Mouse (Mus musculus) neural tube, embryonic 13.5 days (tissue): ENCODE measurements around the gene Aurkb. TPM values are rescaled to one million over a fixed set of nuclear protein-coding genes. Genes with fewer than 3 reads are reported as not detected.
"Not testable (repeated sequence)": the region's sequence is repeated elsewhere in the genome, so short reads cannot be mapped to it uniquely, and the experiment has no call there.

ENCODE experiments used
- ATAC-seq: fragments of 200-750 bp; cut with Nextera tagmentation; 2 replicates; pipeline ENCODE4 v1.8.0; 2017; ENCODE audit warnings: low read depth, mild to moderate bottlenecking, moderate TSS enrichment, moderate library complexity
- H3K27ac ChIP-seq: fragments of 300-500 bp; sonication (generic); replicated peaks from 2 replicates; pipeline ENCODE4 v1.5.1; 2015; ENCODE audit warnings: moderate library complexity, mild to moderate bottlenecking, inconsistent platforms
- H3K27me3 ChIP-seq: fragments of 300-500 bp; sonication (generic); 2 replicates; pipeline ENCODE4 v1.6.1; 2015; ENCODE audit warnings: mild to moderate bottlenecking, inconsistent platforms
- H3K36me3 ChIP-seq: fragments of 300-500 bp; sonication (generic); 2 replicates; pipeline ENCODE4 v1.6.1; 2015; ENCODE audit warnings: mild to moderate bottlenecking, inconsistent platforms
- H3K4me1 ChIP-seq: fragments of 300-500 bp; sonication (generic); replicated peaks from 2 replicates; pipeline ENCODE4 v1.6.1; 2015; ENCODE audit warnings: inconsistent platforms
- H3K4me2 ChIP-seq: fragments of 300-500 bp; sonication (generic); 2 replicates; pipeline ENCODE4 v1.6.1; 2015; ENCODE audit warnings: inconsistent platforms, mild to moderate bottlenecking, moderate library complexity
- H3K4me3 ChIP-seq: fragments of 300-500 bp; sonication (generic); 2 replicates; pipeline ENCODE4 v1.5.1; 2015; ENCODE audit warnings: mild to moderate bottlenecking, inconsistent platforms
- H3K9ac ChIP-seq: fragments of 300-500 bp; sonication (generic); 2 replicates; pipeline ENCODE4 v1.6.1; 2015; ENCODE audit warnings: moderate library complexity, mild to moderate bottlenecking, inconsistent platforms
- H3K9me3 ChIP-seq: fragments of 300-500 bp; sonication (generic); 2 replicates; pipeline ENCODE4 v1.6.1; 2016; ENCODE audit warnings: inconsistent platforms
- WGBS: fragments of 180-500 bp; shearing (Covaris S2); methylation state at CpG from one replicate; pipeline ENCODE4 v1.1.7; 2015; 5-methylcytosine and 5-hydroxymethylcytosine counted together
- polyA plus RNA-seq: library from polyadenylated mRNA; unstranded; fragments of >200 nt; fragmentation: Nextera tagmentation; extraction: Ambion mirVana; gene quantifications from 2 replicates; pipeline ENCODE4 v1.2.1, GENCODE M21; 2015

Gene Aurkb
- polyA plus RNA-seq, 1 experiment from 2014 or later = 22.7 TPM

DNA sequence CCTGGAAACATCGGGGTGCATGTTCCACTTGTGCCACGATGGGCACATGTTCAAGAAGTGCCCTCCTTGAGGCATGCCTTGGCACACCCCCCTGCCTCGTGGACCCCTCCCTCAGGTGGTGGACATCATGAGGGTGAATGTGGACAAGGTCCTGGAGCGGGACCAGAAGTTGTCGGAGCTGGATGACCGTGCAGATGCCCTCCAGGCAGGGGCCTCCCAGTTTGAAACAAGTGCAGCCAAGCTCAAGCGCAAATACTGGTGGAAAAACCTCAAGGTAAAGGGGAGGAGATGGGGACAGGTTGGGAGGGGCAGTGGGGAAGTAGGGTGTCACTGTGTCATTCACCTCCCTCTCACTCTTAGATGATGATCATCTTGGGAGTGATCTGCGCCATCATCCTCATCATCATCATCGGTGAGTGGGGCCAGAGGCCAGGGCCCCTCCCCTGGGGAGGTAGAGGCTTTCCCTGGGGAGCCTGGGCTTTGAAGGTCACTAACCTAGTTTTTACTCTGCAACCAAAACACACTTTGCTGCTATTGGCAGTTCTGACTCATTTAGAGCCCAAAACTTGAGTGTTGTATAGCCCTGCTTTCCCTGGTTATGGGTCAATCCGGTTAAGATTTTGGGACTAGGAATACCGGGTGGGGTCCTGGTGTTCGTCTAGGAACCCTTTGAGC, 44.3 kb downstream of the Aurkb start:
- Histone ChIP-seq H3K4me3 (peak overlapping the region; percentile 98), H3K36me3 (peaks cover 31% of the 10 kb centered on the region), H3K27ac (peak overlapping the region; percentile 97; the same call in 1 of the 2 replicates), H3K9me3 (no peaks in the 10 kb centered on the region), H3K4me1 (peaks cover 52% of the 10 kb centered on the region), H3K27me3 (no peaks in the 10 kb centered on the region), H3K4me2 (peak overlapping the region; percentile 98), H3K9ac (peak overlapping the region; percentile 100)
- 89% methylated on average over 12 of the region's 12 CpGs for WGBS
- no peak for ATAC-seq

DNA sequence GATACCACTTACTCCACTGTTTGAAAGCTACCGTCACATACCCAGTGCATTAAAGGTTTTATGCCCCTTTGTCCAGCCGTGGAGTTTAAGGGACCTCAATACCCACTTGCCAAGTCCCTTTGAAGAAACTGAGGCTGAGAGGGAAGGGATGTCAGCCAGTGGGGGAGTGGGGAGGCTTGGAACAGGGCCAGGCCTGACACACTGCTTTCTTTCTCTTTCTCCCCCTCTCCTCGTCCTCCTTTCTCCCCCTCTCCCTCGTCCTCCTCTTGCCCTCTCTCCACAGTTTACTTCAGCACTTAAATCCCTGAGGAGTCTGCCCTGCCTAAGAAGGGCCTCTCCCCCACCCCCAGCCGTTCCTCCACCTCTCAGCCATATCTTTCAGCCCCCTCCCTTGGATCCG, 44.9 kb downstream of the Aurkb start:
- H3K4me1 ChIP-seq = peaks cover 56% of the 10 kb centered on the region
- H3K27ac ChIP-seq = 0 out of 2 replicates have a peak overlapping the region, but pooled peaks have one; percentile 18
- no peaks in the 10 kb centered on the region for H3K9me3 ChIP-seq
- H3K4me2 ChIP-seq = peak overlapping the region; percentile 98
- WGBS = 57% methylated on average over 6 of the region's 6 CpGs
- ATAC-seq = no peak
- peaks cover 31% of the 10 kb centered on the region for H3K36me3 ChIP-seq
- H3K27me3 ChIP-seq = no peaks in the 10 kb centered on the region
- H3K9ac ChIP-seq = peak overlapping the region; percentile 100
- H3K4me3 ChIP-seq = peak overlapping the region; percentile 98; the same call in 1 of the 2 replicates

- H3K4me1 ChIP-seq = peaks cover 70% of the 10 kb centered on the region
- WGBS = 66% methylated on average over 7 of the region's 7 CpGs
- no peak overlapping the region for H3K27ac ChIP-seq
- ATAC-seq = no peak
- peak overlapping the region; percentile 41; the same call in 1 of the 2 replicates for H3K9ac ChIP-seq
- H3K4me3 ChIP-seq = no peak overlapping the region
- no peaks in the 10 kb centered on the region; the same call in 1 of the 2 replicates for H3K27me3 ChIP-seq
- no peak overlapping the region for H3K4me2 ChIP-seq
- H3K9me3 ChIP-seq = no peaks in the 10 kb centered on the region
- peaks cover 31% of the 10 kb centered on the region for H3K36me3 ChIP-seq
Measured at GRCm38 (mm10) chr11:69091566-69092385, 46.3 kb downstream of the Aurkb start.

- 6% methylated on average over 3 of the region's 3 CpGs for WGBS
- Histone ChIP-seq H3K9ac (no peak overlapping the region), H3K4me1 (peaks cover 71% of the 10 kb centered on the region), H3K27me3 (no peaks in the 10 kb centered on the region; the same call in 1 of the 2 replicates), H3K4me3 (no peak overlapping the region), H3K27ac (no peak overlapping the region), H3K4me2 (no peak overlapping the region), H3K36me3 (peaks cover 31% of the 10 kb centered on the region), H3K9me3 (no peaks in the 10 kb centered on the region)
- ATAC-seq = no peak
Measured at GRCm38 (mm10) chr11:69092386-69092751, 46.9 kb downstream of the Aurkb start.

DNA sequence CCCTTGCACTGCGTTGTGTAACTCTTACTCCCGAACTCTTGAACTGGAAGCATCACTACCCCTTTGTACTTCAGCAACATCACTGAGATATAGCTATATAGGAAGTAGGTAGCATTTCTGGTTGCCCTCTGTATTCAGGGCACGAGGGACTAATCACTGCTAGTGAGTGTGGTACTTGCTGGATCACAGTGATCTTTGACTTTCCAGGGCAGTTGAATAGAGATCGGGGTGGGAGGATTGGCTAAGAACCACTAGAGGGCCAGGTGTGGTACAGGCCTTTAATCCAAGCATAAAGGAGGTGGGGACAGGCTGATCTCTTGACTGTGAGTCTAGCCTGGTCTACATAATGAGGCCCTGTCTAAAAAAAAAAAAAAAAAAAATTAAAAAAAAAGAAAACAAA, 47.4 kb downstream of the Aurkb start:
- no peaks in the 10 kb centered on the region for H3K9me3 ChIP-seq
- no peak for ATAC-seq
- peaks cover 71% of the 10 kb centered on the region for H3K4me1 ChIP-seq
- no peaks in the 10 kb centered on the region; the same call in 1 of the 2 replicates for H3K27me3 ChIP-seq
- no peak overlapping the region for H3K4me3 ChIP-seq
- H3K36me3 ChIP-seq = peaks cover 31% of the 10 kb centered on the region
- no peak overlapping the region for H3K4me2 ChIP-seq
- H3K27ac ChIP-seq = no peak overlapping the region
- no peak overlapping the region for H3K9ac ChIP-seq
- 90% methylated on average over 4 of the region's 4 CpGs for WGBS

DNA sequence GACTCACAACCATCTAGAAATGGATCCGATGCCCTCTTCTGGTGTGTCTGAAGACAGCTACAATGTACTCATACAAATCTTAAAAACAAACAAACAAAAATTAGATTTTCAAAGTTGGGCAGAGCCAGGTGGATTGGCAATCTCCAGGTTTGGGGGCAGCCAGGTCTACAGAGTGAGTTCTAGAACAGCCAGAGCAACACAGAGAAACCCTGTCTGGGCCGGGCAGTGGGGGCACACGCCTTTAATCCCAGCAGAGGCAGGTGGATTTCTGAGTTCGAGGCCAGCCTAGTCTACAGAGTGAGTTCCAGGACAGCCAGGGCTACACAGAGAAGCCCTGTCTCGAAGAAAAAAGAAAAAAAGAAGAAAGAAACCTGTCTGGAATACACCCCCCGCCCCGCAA, 48.4 kb downstream of the Aurkb start:
- not testable (repeated sequence) for H3K9ac ChIP-seq, H3K27me3 ChIP-seq, H3K27ac ChIP-seq, H3K9me3 ChIP-seq, H3K4me2 ChIP-seq, ATAC-seq, H3K4me3 ChIP-seq
- Histone ChIP-seq H3K36me3 (peaks cover 31% of the 10 kb centered on the region), H3K4me1 (peaks cover 79% of the 10 kb centered on the region)
- 89% methylated on average over 7 of the region's 7 CpGs for WGBS

DNA sequence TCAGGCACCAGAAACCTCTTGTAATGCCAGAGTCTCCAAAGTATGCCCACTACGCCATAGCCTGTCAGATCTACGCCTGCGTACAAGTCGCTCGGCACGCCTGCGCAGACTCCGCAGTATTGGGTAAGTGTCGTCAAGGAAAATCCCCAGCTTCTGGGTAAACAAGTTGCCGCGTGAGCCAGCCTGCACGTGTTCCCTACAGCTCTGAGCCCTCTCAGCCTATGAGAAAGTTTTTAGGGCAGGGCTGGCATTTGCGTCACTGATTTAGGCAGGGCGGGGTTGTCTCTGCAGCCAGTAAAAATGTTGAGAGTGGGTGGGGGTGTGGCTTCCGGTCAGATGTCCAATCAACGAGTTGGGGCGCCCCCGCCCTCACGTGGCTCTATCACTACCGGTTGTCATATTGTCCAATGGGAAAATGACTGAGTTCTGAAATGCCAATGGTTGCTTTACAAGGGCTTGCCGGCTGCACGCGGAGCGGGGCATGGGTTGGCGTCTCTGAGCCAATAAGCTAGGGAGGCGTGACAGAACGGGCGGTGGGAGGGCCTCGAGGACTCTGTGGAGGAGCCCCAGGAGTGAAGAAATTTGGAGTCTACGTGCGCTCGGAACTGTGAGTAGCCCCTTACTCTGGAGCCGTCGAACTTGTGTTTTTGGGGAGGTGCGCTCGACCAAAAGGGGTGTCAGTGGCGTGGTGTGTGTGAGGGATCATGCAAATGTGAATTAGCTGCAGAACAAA, 49.4 kb downstream of the Aurkb start, which contains the start of gene Per1:
Per1 (plus strand) TSS at position 521 of the 733 bp plus-strand sequence.
- peak within 1 kb of the TSS; percentile 93 for H3K4me2 ChIP-seq
- H3K27me3 ChIP-seq = no peaks in the 10 kb centered on the region; the same call in 1 of the 2 replicates
- peak within 1 kb of the TSS; percentile 88 for H3K27ac ChIP-seq
- H3K4me3 ChIP-seq = peak within 1 kb of the TSS; percentile 63
- ATAC-seq = peak; percentile 93
- peaks cover 28% of the 10 kb centered on the region for H3K36me3 ChIP-seq
- peaks cover 79% of the 10 kb centered on the region for H3K4me1 ChIP-seq
- H3K9me3 ChIP-seq = no peaks in the 10 kb centered on the region
- under 1% methylated on average over 37 of the region's 37 CpGs for WGBS
- peak within 1 kb of the TSS; percentile 64 for H3K9ac ChIP-seq

DNA sequence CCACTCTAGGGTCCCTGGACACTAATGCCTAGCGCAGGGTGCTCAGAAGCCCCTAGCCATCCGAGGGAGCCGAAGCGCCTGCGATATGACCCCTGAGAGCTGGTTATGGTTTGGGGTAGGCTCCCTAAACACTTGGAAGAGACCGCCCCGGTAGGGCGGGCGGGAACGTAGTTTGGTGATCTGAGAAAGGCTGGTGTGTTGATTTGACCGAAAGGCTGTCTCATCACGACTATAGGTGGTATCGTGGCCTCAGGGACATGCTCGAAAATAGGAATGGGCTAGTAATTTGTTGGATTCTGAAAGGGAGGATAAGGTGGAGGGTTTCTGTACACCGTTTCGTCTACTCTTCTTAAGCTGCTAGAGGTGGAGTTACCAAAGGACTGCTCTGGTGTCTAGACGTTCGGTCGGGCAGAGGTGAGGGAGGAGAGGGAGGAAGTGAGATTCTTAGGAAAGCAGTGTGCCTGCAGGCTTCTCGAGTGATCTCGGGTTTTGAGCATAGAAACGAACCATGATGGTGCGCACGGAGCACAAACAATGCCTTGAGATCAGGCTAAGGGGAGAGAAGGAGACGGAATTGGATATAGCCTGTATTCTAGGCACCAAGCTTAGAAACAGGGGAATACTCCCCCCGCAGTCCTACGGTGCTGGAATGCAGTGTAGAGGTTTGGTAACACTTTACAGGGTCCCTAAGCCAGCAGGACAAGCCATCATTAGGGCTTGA, 50.2 kb downstream of the Aurkb start:
- Histone ChIP-seq H3K4me1 (peaks cover 79% of the 10 kb centered on the region), H3K36me3 (peaks cover 20% of the 10 kb centered on the region), H3K9me3 (no peaks in the 10 kb centered on the region), H3K4me3 (peak overlapping the region; percentile 63), H3K4me2 (peak overlapping the region; percentile 93), H3K9ac (peak overlapping the region; percentile 64), H3K27ac (peak overlapping the region; percentile 77), H3K27me3 (no peaks in the 10 kb centered on the region; the same call in 1 of the 2 replicates)
- ATAC-seq = no peak
- 3% methylated on average over 27 of the region's 27 CpGs for WGBS

DNA sequence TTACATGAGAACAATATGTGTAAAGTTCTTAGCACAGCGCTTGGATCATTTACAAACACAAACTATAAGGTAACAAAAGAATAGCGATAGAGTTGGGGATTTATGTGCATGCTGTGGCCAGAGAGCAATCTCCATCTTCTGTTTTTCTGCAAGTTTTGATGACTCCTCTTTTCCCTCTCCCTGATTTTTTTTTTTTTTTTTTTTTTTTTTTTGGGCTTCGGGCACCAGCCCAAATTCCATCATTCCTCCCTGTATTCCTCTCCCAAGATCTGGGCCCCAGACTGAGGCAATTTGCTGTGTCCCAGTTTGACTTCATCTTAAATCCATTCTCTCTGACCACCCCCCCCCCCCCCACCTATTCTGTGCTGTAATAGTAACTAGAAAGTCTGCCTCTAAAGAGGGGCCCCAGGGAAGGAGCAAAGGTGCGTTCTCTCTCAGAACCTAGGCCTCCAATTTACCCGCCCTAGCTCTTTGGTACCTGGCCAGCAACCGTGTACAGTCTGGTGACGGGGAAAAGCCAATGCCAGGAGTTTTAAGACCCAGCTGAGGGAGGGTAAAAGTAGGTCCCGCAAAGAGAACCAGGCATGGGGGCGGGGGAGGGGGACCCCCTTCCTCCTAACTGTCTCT, 51.0 kb downstream of the Aurkb start:
- ATAC-seq = no peak
- Histone ChIP-seq H3K4me3 (peak overlapping the region; percentile 63), H3K9me3 (no peaks in the 10 kb centered on the region), H3K27ac (peak overlapping the region; percentile 89), H3K27me3 (no peaks in the 10 kb centered on the region; the same call in 1 of the 2 replicates), H3K36me3 (peaks cover 21% of the 10 kb centered on the region), H3K4me2 (peak overlapping the region; percentile 93), H3K9ac (peak overlapping the region; percentile 84), H3K4me1 (peaks cover 77% of the 10 kb centered on the region)
- WGBS = 14% methylated on average over 9 of the region's 9 CpGs

DNA sequence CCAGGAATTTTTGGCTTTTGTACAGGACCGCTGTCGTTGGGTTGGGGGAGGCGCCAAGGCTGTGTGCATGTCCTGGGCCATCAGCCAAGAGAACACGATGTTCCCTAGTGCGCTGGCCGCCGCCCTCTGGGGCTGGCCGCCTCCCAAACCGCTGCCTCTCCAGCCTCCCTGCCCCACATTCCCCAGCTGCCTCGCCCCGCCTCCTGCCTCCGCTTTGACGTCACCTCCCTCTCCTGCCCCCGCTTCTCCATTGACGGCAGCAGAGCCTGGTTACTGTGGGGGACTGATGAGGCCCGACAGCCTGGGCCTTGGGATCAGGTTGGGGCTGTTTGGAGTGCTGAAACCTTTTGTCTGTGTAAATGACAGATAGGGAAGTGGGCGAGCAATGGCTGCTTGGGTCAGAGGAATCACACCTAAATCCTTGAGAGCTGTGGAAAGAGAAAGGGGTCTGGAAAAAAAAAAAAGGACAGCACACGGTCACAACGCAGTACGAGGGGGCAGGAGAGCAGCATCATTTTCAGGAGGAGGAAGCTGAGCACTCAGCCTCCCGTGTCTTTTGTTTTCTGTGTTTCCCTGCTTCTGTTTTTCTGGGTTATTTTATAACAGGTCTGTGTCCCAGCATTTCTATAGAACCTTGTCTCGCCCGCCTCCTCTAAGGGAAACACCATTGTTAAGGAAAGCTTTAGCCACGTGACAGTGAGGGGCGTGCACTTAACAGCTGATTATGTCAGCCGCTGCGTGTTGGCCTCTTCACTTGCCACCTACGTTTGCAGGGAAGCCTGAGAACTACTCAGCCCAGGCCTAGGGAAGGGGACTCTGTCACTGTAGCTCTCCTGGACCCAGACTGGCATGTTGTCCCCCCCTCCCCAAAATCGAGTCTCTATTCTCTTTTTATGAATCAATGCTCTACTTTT, 51.8 kb downstream of the Aurkb start:
- peak overlapping the region; percentile 63 for H3K4me3 ChIP-seq
- no peaks in the 10 kb centered on the region for H3K9me3 ChIP-seq
- no peaks in the 10 kb centered on the region; the same call in 1 of the 2 replicates for H3K27me3 ChIP-seq
- H3K36me3 ChIP-seq = peaks cover 22% of the 10 kb centered on the region
- H3K27ac ChIP-seq = peak overlapping the region; percentile 89
- peaks cover 71% of the 10 kb centered on the region for H3K4me1 ChIP-seq
- no peak for ATAC-seq
- H3K4me2 ChIP-seq = peak overlapping the region; percentile 93
- WGBS = 2% methylated on average over 29 of the region's 29 CpGs
- peak overlapping the region; percentile 84 for H3K9ac ChIP-seq
